Mouse (Mus musculus) CH12.LX (cell line): ENCODE results near the gene Sfta2. TPM values are rescaled to one million over a fixed set of nuclear protein-coding genes. Genes with fewer than 3 reads are reported as not detected.

ENCODE experiments used
- DNase-seq: peaks from one replicate; pipeline ENCODE4 v3.0.0-alpha.2; 2013; ENCODE audit errors: extremely low read depth
- H3K27ac ChIP-seq: 2 replicates; pipeline ENCODE4 v1.5.1; 2012; ENCODE audit warnings: low read depth, mild to moderate bottlenecking, control low read depth, moderate library complexity; ENCODE audit not compliant: insufficient read depth
- H3K27me3 ChIP-seq: replicated peaks from 2 replicates; pipeline ENCODE3; 2012; ENCODE audit warnings: inconsistent platforms
- H3K36me3 ChIP-seq, 2 experiments: replicated peaks in 1 of 2; 2 replicates each; pipeline versions ENCODE3 to v1.6.1; 2012; ENCODE audit warnings: inconsistent platforms in 1 of 2, low read length in 1 of 2, mild to moderate bottlenecking in 1 of 2, mixed read lengths in 1 of 2, moderate library complexity in 1 of 2; ENCODE audit not compliant: control insufficient read depth in 1 of 2, insufficient read depth in 1 of 2
- H3K4me1 ChIP-seq, 2 experiments: 2 replicates each; pipeline ENCODE4 v1.6.1; 2012; ENCODE audit warnings: inconsistent platforms in 1 of 2, moderate library complexity in 1 of 2; ENCODE audit not compliant: insufficient read depth in 2 of 2, control insufficient read depth in 1 of 2
- H3K4me2 ChIP-seq: 2 replicates; pipeline ENCODE4 v1.6.1; 2012; ENCODE audit warnings: low read depth, mild to moderate bottlenecking, control low read depth; ENCODE audit not compliant: poor library complexity, insufficient read depth, severe bottlenecking
- H3K4me3 ChIP-seq, 3 experiments: fragments of 150-350 bp in 1 of 3; sonication (generic) in 1 of 3; replicated peaks in 1 of 3; 2 replicates each; pipeline versions ENCODE3 to v1.5.1; 2011 to 2012; ENCODE audit warnings: low read depth in 2 of 3, low read length in 2 of 3, mild to moderate bottlenecking in 2 of 3, moderate library complexity in 2 of 3, control low read depth in 1 of 3, improper control_type of control experiment in 1 of 3, inconsistent platforms in 1 of 3, mixed read lengths in 1 of 3; ENCODE audit not compliant: poor library complexity in 1 of 3
- H3K79me2 ChIP-seq: replicated peaks from 2 replicates; pipeline ENCODE4 v1.6.1; 2012; ENCODE audit warnings: mild to moderate bottlenecking, moderate library complexity; ENCODE audit not compliant: control insufficient read depth, poor library complexity, insufficient read depth, severe bottlenecking; ENCODE audit errors: extremely low read depth
- H3K9ac ChIP-seq: 2 replicates; pipeline ENCODE4 v1.6.1; 2012; ENCODE audit warnings: low read depth, mild to moderate bottlenecking, control low read depth, moderate library complexity; ENCODE audit not compliant: insufficient read depth
- H3K9me3 ChIP-seq: replicated peaks from 2 replicates; pipeline ENCODE3; 2012; ENCODE audit warnings: low read length, inconsistent platforms, mixed read lengths
- BHLHE40 ChIP-seq: IDR thresholded peaks from 2 replicates; pipeline ENCODE4 v1.6.1; 2011; ENCODE audit warnings: mild to moderate bottlenecking, low read depth, low read length, improper control_type of control experiment
- CHD1 ChIP-seq: IDR thresholded peaks from 2 replicates; pipeline ENCODE4 v1.6.1; 2012; ENCODE audit warnings: low read depth, low read length, improper control_type of control experiment, inconsistent platforms
- CHD2 ChIP-seq: IDR thresholded peaks from 2 replicates; pipeline ENCODE4 v1.6.1; 2011; ENCODE audit warnings: low read length, improper control_type of control experiment
- CTCF ChIP-seq, 2 experiments: IDR thresholded peaks in 1 of 2; conservative IDR thresholded peaks in 1 of 2; 2 replicates each; pipeline ENCODE4 v1.5.1; 2011 to 2012; ENCODE audit warnings: low read depth in 2 of 2, low read length in 2 of 2, improper control_type of control experiment in 1 of 2, inconsistent platforms in 1 of 2, mild to moderate bottlenecking in 1 of 2, moderate library complexity in 1 of 2
- ELF1 ChIP-seq: IDR thresholded peaks from 2 replicates; pipeline ENCODE4 v1.6.1; 2014; ENCODE audit warnings: low read depth, mild to moderate bottlenecking, inconsistent platforms, low read length, improper control_type of control experiment
- ETS1 ChIP-seq: conservative IDR thresholded peaks from 2 replicates; pipeline ENCODE4 v1.6.1; 2012; ENCODE audit warnings: low read depth, mild to moderate bottlenecking, inconsistent platforms, low read length, improper control_type of control experiment, moderate library complexity
- GABPA ChIP-seq: IDR thresholded peaks from 2 replicates; pipeline ENCODE4 v1.6.1; 2012; ENCODE audit warnings: low read depth, low read length, improper control_type of control experiment, inconsistent platforms; ENCODE audit not compliant: insufficient replicate concordance
- IRF4 ChIP-seq: IDR thresholded peaks from 2 replicates; pipeline ENCODE4 v1.6.1; 2014; ENCODE audit warnings: low read depth, mild to moderate bottlenecking, inconsistent platforms, low read length, improper control_type of control experiment
- JUND ChIP-seq: conservative IDR thresholded peaks from 2 replicates; pipeline ENCODE4 v1.6.1; 2011; ENCODE audit warnings: low read depth, low read length, improper control_type of control experiment
- MEF2A ChIP-seq: IDR thresholded peaks from 2 replicates; pipeline ENCODE4 v1.6.1; 2014; ENCODE audit warnings: low read depth, mild to moderate bottlenecking, inconsistent platforms, low read length, improper control_type of control experiment, borderline replicate concordance
- MXI1 ChIP-seq: IDR thresholded peaks from 2 replicates; pipeline ENCODE4 v1.6.1; 2011; ENCODE audit warnings: mild to moderate bottlenecking, low read depth, low read length, improper control_type of control experiment
- MYC ChIP-seq: IDR thresholded peaks from 2 replicates; pipeline ENCODE4 v1.6.1; 2011; ENCODE audit warnings: low read depth, mild to moderate bottlenecking, improper control_type of control experiment, low read length
- NRF1 ChIP-seq: IDR thresholded peaks from 2 replicates; pipeline ENCODE4 v1.6.1; 2014; ENCODE audit warnings: low read depth, mild to moderate bottlenecking, inconsistent platforms, low read length, improper control_type of control experiment, moderate library complexity
- TBP ChIP-seq: conservative IDR thresholded peaks from 2 replicates; pipeline ENCODE4 v1.6.1; 2011; ENCODE audit warnings: low read depth, low read length, improper control_type of control experiment
- USF1 ChIP-seq: IDR thresholded peaks from 2 replicates; pipeline ENCODE4 v1.6.1; 2014; ENCODE audit warnings: low read depth, mild to moderate bottlenecking, inconsistent platforms, low read length, improper control_type of control experiment
- ZC3H11A ChIP-seq: IDR thresholded peaks from 2 replicates; pipeline ENCODE4 v1.6.1; 2012; ENCODE audit warnings: low read depth, mild to moderate bottlenecking, inconsistent platforms, low read length, improper control_type of control experiment
- ZNF384 ChIP-seq: IDR thresholded peaks from 2 replicates; pipeline ENCODE4 v1.6.1; 2012; ENCODE audit warnings: low read depth, low read length, improper control_type of control experiment, inconsistent platforms
- dilution Hi-C: fragments of 300-500 bp; cut with MboI; formaldehyde crosslinking; loops from 2 replicates; pipeline ENCODE4 v1.14.3; 2020; ENCODE audit warnings: low sequenced_read_pairs; ENCODE audit not compliant: extremely low pct_unique_long_range_greater_than_20kb, extremely low pct_ligation_motif_present
- in situ Hi-C: fragments of 300-500 bp; cut with MboI; formaldehyde crosslinking; loops from 3 replicates; pipeline ENCODE4 v1.14.3; 2019; ENCODE audit warnings: low sequenced_read_pairs, low pct_ligation_motif_present, low pct_unique_long_range_greater_than_20kb, mixed read lengths
- polyA plus RNA-seq: library from polyadenylated mRNA; unstranded; fragments of >175 nt; gene quantifications from 2 replicates; pipeline ENCODE4 v1.2.1, GENCODE M21; 2012; ENCODE audit warnings: low read depth; ENCODE audit not compliant: insufficient read length
- total RNA-seq, 2 experiments: library from RNA; depleted of rRNA; stranded (reverse); fragments of 300-350 nt in 1 of 2; fragments of >200 nt in 1 of 2; gene quantifications; 2 replicates each; pipeline ENCODE4 v1.2.3; 2012 to 2014

Sfta2 gene
- total and polyA plus RNA-seq, 3 experiments = not detected

GRCm38 (mm10) chr17:35567767-35568166, 33.6 kb upstream of the Sfta2 start:
- H3K9me3 ChIP-seq = peaks cover 8% of the 10 kb centered on the region
- no peak overlapping the region for H3K4me2 ChIP-seq
- no peaks in the 10 kb centered on the region for H3K79me2 ChIP-seq
- in situ Hi-C loops = no loop called here
- H3K27ac ChIP-seq = no peak overlapping the region
- H3K4me3 ChIP-seq = no peak overlapping the region
- H3K9ac ChIP-seq = no peak overlapping the region
- H3K4me1 ChIP-seq = no peaks in the 10 kb centered on the region
- peaks cover 19% of the 10 kb centered on the region for H3K27me3 ChIP-seq
- TF ChIP-seq MYC = no peak
- no peak for TF ChIP-seq NRF1
- TF ChIP-seq ETS1 = no peak
- no peak for TF ChIP-seq CHD1
- no peak for TF ChIP-seq USF1
- no peak for TF ChIP-seq JUND
- no peak for TF ChIP-seq MXI1
- TF ChIP-seq CTCF (conservative IDR thresholded peaks at IDR 0.05 in 1 of 2, IDR thresholded peaks at IDR 0.05 in 1 of 2; ENCODE audit: low read depth in 2 of 2, low read length in 2 of 2) = no peak; a peak in 1 of 4 replicates
- no peak for TF ChIP-seq CHD2
- no peak for DNase-seq
- dilution Hi-C loops = no loop called here
- no peaks in the 10 kb centered on the region for H3K36me3 ChIP-seq

- Histone ChIP-seq H3K9ac (no peak overlapping the region), H3K4me2 (no peak overlapping the region), H3K36me3 (no peaks in the 10 kb centered on the region), H3K27me3 (peaks cover 23% of the 10 kb centered on the region), H3K79me2 (no peaks in the 10 kb centered on the region), H3K4me1 (peaks cover 0 to 2% of the 10 kb centered on the region in 2 experiments; a peak in 1 of 4 replicates), H3K27ac (no peak overlapping the region), H3K4me3 (no peak overlapping the region), H3K9me3 (peaks cover 9% of the 10 kb centered on the region)
- dilution Hi-C loops (no loop called here), in situ Hi-C loops (no loop called here)
- no peak for TF ChIP-seq GABPA
- TF ChIP-seq MEF2A = no peak
- TF ChIP-seq ETS1 = no peak
- no peak for TF ChIP-seq ZNF384
- no peak for TF ChIP-seq IRF4
- TF ChIP-seq BHLHE40 = no peak
- no peak for TF ChIP-seq TBP
- no peak for TF ChIP-seq ZC3H11A
- TF ChIP-seq ELF1 = no peak
- DNase-seq = no peak
Measured at GRCm38 (mm10) chr17:35569091-35569944, 32.0 kb upstream of the Sfta2 start.
